Mouse (Mus musculus) spleen, embryonic (tissue): ENCODE results near the gene Stom.

Source experiments
- CTCF ChIA-PET: fragments of 350-600 bp; sonication (Branson Sonifier 250); formaldehyde crosslinking; loops from one replicate; lab custom pipeline; 2022; lab: Charles Lee

Gene Stom

GRCm38 (mm10) chr2:35322404-35323164 is 14.2 kb downstream of the Stom start:
- CTCF ChIA-PET, result no interaction called here

GRCm38 (mm10) chr2:35320399-35320798 is 16.4 kb downstream of the Stom start:
- CTCF ChIA-PET, result no interaction called here

GRCm38 (mm10) chr2:35318405-35318804 is 18.4 kb downstream of the Stom start:
- CTCF ChIA-PET, result no interaction called here

- CTCF ChIA-PET, result no interaction called here
These were observed 19.2 kb downstream of the Stom start for GRCm38 (mm10) chr2:35317604-35318003.

- CTCF ChIA-PET, result no interaction called here
These were observed 22.5 kb downstream of the Stom start for GRCm38 (mm10) chr2:35314300-35314699.

GRCm38 (mm10) chr2:35309906-35310493 is 26.8 kb downstream of the Stom start:
- CTCF ChIA-PET, result interaction anchor here (0.5 kb wide), 1 partner anchor 242 kb away, joined by 7 read pairs; no protein-coding TSS in a partner anchor

GRCm38 (mm10) chr2:35308166-35308565 is 28.6 kb downstream of the Stom start:
- CTCF ChIA-PET, result interaction anchor here (0.9 kb wide), 1 partner anchor 10 kb away, joined by 5 read pairs; no protein-coding TSS in a partner anchor

GRCm38 (mm10) chr2:35302049-35302885 is 34.5 kb downstream of the Stom start:
- CTCF ChIA-PET, result interaction anchor here (0.6 kb wide), 1 partner anchor 15 kb away, joined by 3 read pairs; no protein-coding TSS in a partner anchor

GRCm38 (mm10) chr2:35299437-35299836 is 37.3 kb downstream of the Stom start:
- CTCF ChIA-PET, result interaction anchor here (0.6 to 1.1 kb wide), 3 partner anchors 34 to 66 kb away, joined by 3 to 5 read pairs (median 3); no protein-coding TSS in a partner anchor

GRCm38 (mm10) chr2:35297703-35298332 is 39.0 kb downstream of the Stom start:
- CTCF ChIA-PET, result interaction anchor here (0.7 to 2.4 kb wide), 5 partner anchors 9 to 99 kb away, joined by 3 to 18 read pairs (median 4); partner anchors contain the start of gene 4930402F06Rik

GRCm38 (mm10) chr2:35293291-35293690 is 43.5 kb downstream of the Stom start:
- CTCF ChIA-PET, result interaction anchor here (0.7 to 0.9 kb wide), 2 partner anchors 61 to 79 kb away, joined by 3 read pairs; no protein-coding TSS in a partner anchor

GRCm38 (mm10) chr2:35292700-35293099 is 44.1 kb downstream of the Stom start:
- CTCF ChIA-PET, result interaction anchor here (0.7 to 0.9 kb wide), 2 partner anchors 61 to 78 kb away, joined by 3 read pairs; no protein-coding TSS in a partner anchor

GRCm38 (mm10) chr2:35291856-35292255 is 44.9 kb downstream of the Stom start:
- CTCF ChIA-PET, result no interaction called here

GRCm38 (mm10) chr2:35288758-35289635 is 47.8 kb downstream of the Stom start:
- CTCF ChIA-PET, result interaction anchor here (0.8 to 0.9 kb wide), 2 partner anchors 9 to 77 kb away, joined by 3 to 4 read pairs; no protein-coding TSS in a partner anchor

GRCm38 (mm10) chr2:35287017-35287620 is 49.7 kb downstream of the Stom start:
- CTCF ChIA-PET, result no interaction called here

GRCm38 (mm10) chr2:35285209-35285608 is 51.6 kb downstream of the Stom start:
- CTCF ChIA-PET, result no interaction called here

- CTCF ChIA-PET, result no interaction called here
These were observed 52.8 kb downstream of the Stom start for GRCm38 (mm10) chr2:35283997-35284396.

GRCm38 (mm10) chr2:35282214-35282613 is 54.6 kb downstream of the Stom start:
- CTCF ChIA-PET, result no interaction called here

- CTCF ChIA-PET, result no interaction called here
These were observed 56.8 kb downstream of the Stom start for GRCm38 (mm10) chr2:35280001-35280400.
